Mouse (Mus musculus): ENCODE measurements around the gene Poln. TPM values are rescaled to one million over a fixed set of nuclear protein-coding genes. Genes with fewer than 3 reads are reported as not detected.
A peak's percentile ranks its signal among the peaks of the same experiment; 100 is the strongest.

Poln gene
- total RNA-seq, 2 experiments from 2014 or later = 1.1 to 2.1 TPM

- intact Hi-C loops (cut with DNase I) = no loop called here
- no peak overlapping the region for H3K27ac ChIP-seq
- no peak for TF ChIP-seq CTCF (IDR thresholded peaks at IDR 0.05)
- DNase-seq = no peak
- no peak overlapping the region for H3K4me3 ChIP-seq
Observed at GRCm38 (mm10) chr5:34196423-34196822, 27.2 kb upstream of the Poln start.

DNA sequence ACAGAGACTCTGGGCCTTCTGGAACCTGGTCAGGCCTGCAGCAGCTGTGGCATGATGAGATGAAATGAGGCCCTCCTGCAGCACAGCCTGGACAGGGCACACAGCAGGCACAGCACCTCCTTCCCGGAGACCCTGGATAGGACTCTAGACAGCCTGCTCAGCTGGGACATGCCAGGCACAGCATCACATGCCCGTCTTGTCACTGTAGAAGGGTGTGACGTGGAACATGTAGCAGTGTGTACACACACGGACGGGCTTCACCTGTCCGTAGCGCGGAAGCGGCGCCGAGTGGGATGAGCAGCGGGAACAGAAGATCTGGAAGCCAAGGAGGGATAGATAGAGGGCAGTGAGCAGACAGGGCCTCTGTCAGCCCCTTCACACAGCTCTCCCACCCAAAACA, 26.5 kb upstream of the Poln start:
- peak overlapping the region; percentile 79 for H3K27ac ChIP-seq
- no peak overlapping the region for H3K4me3 ChIP-seq
- intact Hi-C loops (cut with DNase I) = no loop called here
- no peak for DNase-seq
- TF ChIP-seq CTCF (IDR thresholded peaks at IDR 0.05) = no peak

- TF ChIP-seq CTCF (IDR thresholded peaks at IDR 0.05) = no peak
- peak overlapping the region; percentile 79 for H3K27ac ChIP-seq
- no peak overlapping the region for H3K4me3 ChIP-seq
- intact Hi-C loops (cut with DNase I) = no loop called here
- no peak for DNase-seq
Observed at GRCm38 (mm10) chr5:34194975-34195662, 25.9 kb upstream of the Poln start.

DNA sequence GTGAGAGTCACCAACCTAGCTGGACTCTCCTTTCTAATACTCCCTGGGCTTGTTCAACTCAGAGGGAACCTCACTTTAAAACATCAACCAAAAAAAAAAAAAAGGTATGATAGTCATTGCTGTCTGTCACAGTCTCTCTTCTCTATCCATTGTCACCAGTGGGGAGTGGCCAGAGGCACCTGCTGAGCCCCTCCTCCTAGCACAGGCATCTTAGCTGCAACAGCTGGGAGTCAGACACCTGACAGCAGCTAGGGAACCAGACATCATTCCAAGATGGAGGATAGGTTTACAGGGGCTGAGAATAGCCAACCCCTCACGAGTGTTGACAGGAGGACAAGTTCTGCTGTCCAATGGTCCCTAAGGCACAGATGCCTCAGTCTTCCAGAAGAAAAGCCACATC, 25.2 kb upstream of the Poln start:
- intact Hi-C loops (cut with DNase I) = no loop called here
- Histone ChIP-seq H3K4me3 (no peak overlapping the region), H3K27ac (peak overlapping the region; percentile 79)
- no peak for TF ChIP-seq CTCF (IDR thresholded peaks at IDR 0.05)
- no peak for DNase-seq

DNA sequence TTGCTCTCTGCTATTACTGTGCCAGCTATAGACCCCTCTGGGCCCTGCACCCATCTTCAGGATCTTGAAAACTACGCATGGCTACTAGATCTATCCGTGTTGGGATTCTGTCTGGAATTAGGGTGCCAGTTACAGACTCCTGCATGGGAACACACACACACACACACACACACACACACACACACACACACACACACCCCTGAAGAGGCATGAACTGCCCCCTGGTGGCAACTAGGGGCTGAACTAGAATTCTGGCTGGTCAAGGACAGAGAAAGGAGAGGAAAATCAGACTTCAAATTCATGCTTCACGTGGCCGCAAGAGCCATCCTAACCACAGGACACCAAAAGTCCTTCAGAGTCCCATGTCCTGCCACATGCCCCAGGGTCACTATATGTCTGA, 22.6 kb upstream of the Poln start:
- DNase-seq = no peak
- Histone ChIP-seq H3K4me3 (no peak overlapping the region), H3K27ac (peak overlapping the region; percentile 12; the same call in 1 of the 2 replicates)
- intact Hi-C loops (cut with DNase I) = no loop called here
- peak; percentile 26; the same call in 1 of the 2 replicates for TF ChIP-seq CTCF (IDR thresholded peaks at IDR 0.05)

DNA sequence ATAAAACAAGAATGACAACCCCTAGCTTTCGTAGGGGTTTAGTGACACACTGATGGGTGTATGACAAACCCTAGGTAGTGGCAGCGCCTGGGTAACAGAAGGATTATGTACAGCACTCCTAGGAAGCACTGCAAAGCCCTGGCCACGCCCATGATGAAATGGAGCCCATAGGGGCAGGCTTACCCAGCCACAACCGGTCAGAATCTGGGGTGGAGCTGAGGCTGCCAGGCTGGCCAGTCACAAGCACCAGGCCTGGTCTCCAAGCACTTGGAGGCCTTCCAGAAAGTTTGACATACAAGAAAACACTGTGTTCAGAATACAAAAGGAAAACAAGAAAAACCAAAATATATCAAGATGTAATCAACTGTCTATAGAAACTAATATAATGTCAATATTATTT, 21.8 kb upstream of the Poln start:
- H3K27ac ChIP-seq = peak overlapping the region; percentile 12; the same call in 1 of the 2 replicates
- H3K4me3 ChIP-seq = no peak overlapping the region
- TF ChIP-seq CTCF (IDR thresholded peaks at IDR 0.05) = no peak
- DNase-seq = peak; percentile 59
- intact Hi-C loops (cut with DNase I) = no loop called here

GRCm38 (mm10) chr5:34189521-34189920, 20.3 kb upstream of the Poln start:
- intact Hi-C loops (cut with DNase I) = loop anchor here (2.0 kb wide), 1 partner anchor 21 kb away; the partner anchor contains the start of genes Haus3 and Poln
- H3K4me3 ChIP-seq = no peak overlapping the region
- H3K27ac ChIP-seq = peak overlapping the region; percentile 96; the same call in 1 of the 2 replicates
- TF ChIP-seq CTCF (IDR thresholded peaks at IDR 0.05) = no peak
- no peak for DNase-seq

GRCm38 (mm10) chr5:34188856-34189255, 19.6 kb upstream of the Poln start:
- Histone ChIP-seq H3K4me3 (peak overlapping the region; percentile 83), H3K27ac (peak overlapping the region; percentile 96)
- intact Hi-C loops (cut with DNase I) = loop anchor here (2.0 kb wide), 1 partner anchor 20 kb away; the partner anchor contains the start of genes Haus3 and Poln
- DNase-seq = no peak
- TF ChIP-seq CTCF (IDR thresholded peaks at IDR 0.05) = no peak

DNA sequence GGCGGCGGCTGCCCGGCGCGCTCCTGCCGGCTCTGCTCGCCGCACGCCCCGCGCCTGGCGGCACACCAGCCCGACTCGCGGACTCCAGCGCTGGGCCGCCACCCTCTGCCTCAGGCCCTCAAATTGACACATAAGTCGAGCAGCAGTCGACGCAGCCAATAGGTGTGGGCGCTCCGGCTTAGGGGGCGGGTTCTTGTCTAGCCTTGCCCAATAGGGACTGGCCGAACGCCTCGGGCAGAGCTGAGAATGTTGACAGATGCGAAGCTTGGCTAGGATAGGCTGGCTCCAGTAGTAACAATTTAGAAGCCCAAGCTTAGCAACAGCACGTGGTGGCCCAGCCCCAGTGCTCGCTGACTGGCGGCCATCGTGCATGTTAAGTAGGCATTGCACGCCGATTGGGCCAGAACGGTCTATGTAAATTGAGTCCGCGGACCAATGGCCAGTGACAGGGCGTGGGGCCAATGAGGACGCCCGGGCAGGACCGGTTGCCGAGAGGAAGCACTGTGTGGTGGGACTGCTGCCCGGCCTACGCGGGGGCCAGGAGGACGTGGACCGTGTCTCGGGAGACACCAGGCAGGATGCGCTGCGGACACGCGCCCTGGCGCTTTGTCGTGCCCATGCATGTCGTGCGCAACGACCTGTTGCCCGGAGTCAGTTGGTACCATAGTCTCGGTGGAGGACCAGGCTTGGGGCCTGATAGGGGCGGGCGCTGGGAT, 18.5 kb upstream of the Poln start, which contains the start of gene Mxd4:
Mxd4 (minus strand) TSS at position 120 of the 716 bp plus-strand sequence.
- no peak for TF ChIP-seq CTCF (IDR thresholded peaks at IDR 0.05)
- intact Hi-C loops (cut with DNase I) = loop anchor here (2.0 kb wide), 1 partner anchor 19 kb away; the partner anchor contains the start of genes Haus3 and Poln
- Histone ChIP-seq H3K27ac (peak within 1 kb of the TSS; percentile 98), H3K4me3 (peak within 1 kb of the TSS; percentile 83)
- DNase-seq = peak; percentile 100

DNA sequence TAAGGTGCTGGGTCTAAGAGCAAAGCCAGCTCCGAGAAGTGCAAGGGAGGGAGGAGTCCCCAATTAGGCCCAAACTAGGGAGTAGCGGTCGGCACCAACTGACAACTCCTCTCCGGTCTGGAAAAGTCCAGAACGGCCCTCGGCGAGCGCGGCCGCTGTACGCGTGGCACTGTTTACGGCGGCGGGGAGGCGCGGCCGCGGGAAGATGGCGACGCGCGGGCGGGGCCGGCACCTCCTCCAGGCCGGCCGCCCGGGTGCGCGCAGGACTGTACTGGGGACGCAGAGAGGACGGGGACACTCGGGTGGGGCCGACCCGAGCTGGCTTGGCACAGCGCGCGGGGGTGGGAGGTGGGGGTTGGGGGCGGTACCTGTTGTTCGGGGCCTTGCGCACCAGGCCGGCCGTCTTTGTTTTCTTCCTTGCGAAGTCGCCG, 17.7 kb upstream of the Poln start:
- intact Hi-C loops (cut with DNase I) = no loop called here
- DNase-seq = peak; percentile 84
- peak overlapping the region; percentile 83 for H3K4me3 ChIP-seq
- H3K27ac ChIP-seq = peak overlapping the region; percentile 98
- TF ChIP-seq CTCF (IDR thresholded peaks at IDR 0.05) = no peak

GRCm38 (mm10) chr5:34186391-34186790, 17.1 kb upstream of the Poln start:
- no peak for DNase-seq
- intact Hi-C loops (cut with DNase I) = no loop called here
- no peak for TF ChIP-seq CTCF (IDR thresholded peaks at IDR 0.05)
- H3K27ac ChIP-seq = peak overlapping the region; percentile 98
- peak overlapping the region; percentile 83 for H3K4me3 ChIP-seq

DNA sequence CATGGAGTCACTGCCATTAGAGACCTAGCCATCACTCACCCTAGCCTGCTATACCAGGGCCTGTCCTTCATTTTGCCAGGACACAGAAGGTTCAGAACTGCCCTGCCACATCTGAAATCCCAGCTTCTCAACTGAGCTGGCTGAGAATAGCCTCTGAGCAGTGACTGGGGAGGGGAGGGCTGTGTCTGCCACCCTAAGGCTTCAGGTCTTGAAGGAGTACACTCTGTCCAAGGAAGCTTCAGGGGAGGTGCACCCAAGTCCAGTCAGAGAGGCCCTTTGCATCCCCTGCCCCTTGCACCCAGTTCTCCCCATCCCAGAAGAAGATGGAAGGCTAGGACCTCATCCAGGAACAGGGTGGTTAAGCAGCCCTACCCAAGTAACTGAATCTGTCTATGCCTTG, 16.5 kb upstream of the Poln start:
- Histone ChIP-seq H3K4me3 (peak overlapping the region; percentile 83), H3K27ac (peak overlapping the region; percentile 98)
- intact Hi-C loops (cut with DNase I) = no loop called here
- TF ChIP-seq CTCF (IDR thresholded peaks at IDR 0.05) = no peak
- DNase-seq = no peak

- no peak for DNase-seq
- Histone ChIP-seq H3K4me3 (peak overlapping the region; percentile 83), H3K27ac (peak overlapping the region; percentile 98)
- intact Hi-C loops (cut with DNase I) = no loop called here
- no peak for TF ChIP-seq CTCF (IDR thresholded peaks at IDR 0.05)
Observed at GRCm38 (mm10) chr5:34185051-34185580, 15.9 kb upstream of the Poln start.
